Mouse (Mus musculus) lung, embryonic 14.5 days (tissue): ENCODE measurements around the gene Zfp281. TPM values are rescaled to one million over a fixed set of nuclear protein-coding genes. Genes with fewer than 3 reads are reported as not detected.

Source experiments
- ATAC-seq: fragments of 200-750 bp; cut with Nextera tagmentation; 2 replicates; pipeline ENCODE4 v1.8.0; 2017; ENCODE audit warnings: mild to moderate bottlenecking, moderate TSS enrichment, moderate library complexity; ENCODE audit not compliant: insufficient read depth
- DNase-seq: peaks from one replicate; pipeline ENCODE4 v3.0.0-alpha.2; 2015
- H3K27ac ChIP-seq: fragments of 300-500 bp; sonication (generic); 2 replicates; pipeline ENCODE4 v1.5.1; 2014; ENCODE audit warnings: low read depth, mild to moderate bottlenecking, moderate library complexity
- H3K27me3 ChIP-seq: fragments of 300-500 bp; sonication (generic); 2 replicates; pipeline ENCODE4 v1.6.1; 2014; ENCODE audit warnings: low read length, control low read depth; ENCODE audit not compliant: insufficient read depth
- H3K36me3 ChIP-seq: fragments of 300-500 bp; sonication (generic); 2 replicates; pipeline ENCODE4 v1.6.1; 2014; ENCODE audit warnings: control low read depth; ENCODE audit not compliant: insufficient read depth
- H3K4me1 ChIP-seq: fragments of 300-500 bp; sonication (generic); 2 replicates; pipeline ENCODE4 v1.6.1; 2014; ENCODE audit warnings: antibody characterized with exemption, control low read depth; ENCODE audit not compliant: insufficient read depth
- H3K4me2 ChIP-seq: fragments of 300-500 bp; sonication (generic); 2 replicates; pipeline ENCODE4 v1.6.1; 2014; ENCODE audit warnings: mild to moderate bottlenecking
- H3K4me3 ChIP-seq: fragments of 300-500 bp; sonication (generic); 2 replicates; pipeline ENCODE4 v1.5.1; 2014; ENCODE audit warnings: low read depth, low read length
- H3K9ac ChIP-seq: fragments of 300-500 bp; sonication (generic); 2 replicates; pipeline ENCODE4 v1.6.1; 2014
- H3K9me3 ChIP-seq: fragments of 300-500 bp; sonication (generic); 2 replicates; pipeline ENCODE4 v1.6.1; 2016; ENCODE audit warnings: low read depth, low read length, control low read depth
- CTCF ChIP-seq: IDR thresholded peaks from 2 replicates; pipeline ENCODE4 v1.5.1; 2016; ENCODE audit warnings: antibody characterized with exemption, low read depth
- WGBS: fragments of 180-500 bp; shearing (Covaris S2); extraction: QIAGEN DNeasy Blood & Tissue Kit; methylation state at CpG from one replicate; pipeline ENCODE4 v1.1.7; 2014; 5-methylcytosine and 5-hydroxymethylcytosine counted together
- polyA plus RNA-seq: library from polyadenylated mRNA; unstranded; fragments of >200 nt; fragmentation: Nextera tagmentation; extraction: Ambion mirVana; gene quantifications from 2 replicates; pipeline ENCODE4 v1.2.1, GENCODE M21; 2014

The Zfp281 gene
- polyA plus RNA-seq, 1 experiment from 2014 or later, result 26.7 TPM

GRCm38 (mm10) chr1:136642701-136643100 lies 18.0 kb downstream of the Zfp281 start:
- Histone ChIP-seq H3K4me3 (no peak overlapping the region), H3K9me3 (no peaks in the 10 kb centered on the region), H3K36me3 (no peaks in the 10 kb centered on the region), H3K27ac (no peak overlapping the region), H3K27me3 (no peaks in the 10 kb centered on the region), H3K4me1 (no peaks in the 10 kb centered on the region), H3K9ac (no peak overlapping the region), H3K4me2 (no peak overlapping the region)
- DNase-seq, result no peak
- ATAC-seq, result no peak
- 62% methylated on average over 3 of the region's 3 CpGs for WGBS
- TF ChIP-seq CTCF, result no peak

GRCm38 (mm10) chr1:136644486-136644885 lies 19.8 kb downstream of the Zfp281 start:
- no peaks in the 10 kb centered on the region for H3K4me1 ChIP-seq
- no peak for DNase-seq
- no peaks in the 10 kb centered on the region for H3K9me3 ChIP-seq
- TF ChIP-seq CTCF, result no peak
- no peaks in the 10 kb centered on the region for H3K36me3 ChIP-seq
- no peak overlapping the region for H3K27ac ChIP-seq
- H3K9ac ChIP-seq, result no peak overlapping the region
- 54% methylated on average over 4 of the region's 4 CpGs for WGBS
- no peak for ATAC-seq
- no peak overlapping the region for H3K4me2 ChIP-seq
- no peaks in the 10 kb centered on the region for H3K27me3 ChIP-seq
- H3K4me3 ChIP-seq, result no peak overlapping the region

GRCm38 (mm10) chr1:136645849-136646625 lies 21.3 kb downstream of the Zfp281 start:
- 80% methylated on average over 8 of the region's 8 CpGs for WGBS

GRCm38 (mm10) chr1:136652066-136652465 lies 27.4 kb downstream of the Zfp281 start:
- no peaks in the 10 kb centered on the region for H3K27me3 ChIP-seq
- no peak for DNase-seq
- H3K27ac ChIP-seq, result no peak overlapping the region
- TF ChIP-seq CTCF, result no peak
- no peaks in the 10 kb centered on the region for H3K36me3 ChIP-seq
- H3K4me3 ChIP-seq, result no peak overlapping the region
- no peak overlapping the region for H3K9ac ChIP-seq
- H3K4me2 ChIP-seq, result no peak overlapping the region
- no peak for ATAC-seq
- WGBS, result 89% methylated on average over 3 of the region's 3 CpGs
- no peaks in the 10 kb centered on the region for H3K9me3 ChIP-seq
- H3K4me1 ChIP-seq, result peaks cover 4% of the 10 kb centered on the region; the same call in 1 of the 2 replicates

More at GRCm38 (mm10) chr1:136645849-136646625, 21.3 kb downstream of the Zfp281 start:
- ATAC-seq (no peak), DNase-seq (no peak)
- TF ChIP-seq CTCF, result no peak
- H3K27ac ChIP-seq, result no peak overlapping the region
- no peaks in the 10 kb centered on the region for H3K36me3 ChIP-seq
- no peaks in the 10 kb centered on the region for H3K27me3 ChIP-seq
- no peak overlapping the region for H3K4me3 ChIP-seq
- H3K9ac ChIP-seq, result no peak overlapping the region
- no peak overlapping the region for H3K4me2 ChIP-seq
- no peaks in the 10 kb centered on the region for H3K9me3 ChIP-seq
- no peaks in the 10 kb centered on the region for H3K4me1 ChIP-seq

- Histone ChIP-seq H3K36me3 (no peaks in the 10 kb centered on the region), H3K4me1 (peaks cover 4% of the 10 kb centered on the region; the same call in 1 of the 2 replicates), H3K4me3 (no peak overlapping the region), H3K27ac (no peak overlapping the region), H3K4me2 (no peak overlapping the region), H3K9me3 (no peaks in the 10 kb centered on the region), H3K27me3 (no peaks in the 10 kb centered on the region), H3K9ac (no peak overlapping the region)
- DNase-seq (no peak), ATAC-seq (no peak)
- TF ChIP-seq CTCF, result no peak
- WGBS, result 58% methylated on average over 8 of the region's 8 CpGs
These were observed 28.8 kb downstream of the Zfp281 start for GRCm38 (mm10) chr1:136653526-136653925.

- no peak overlapping the region for H3K4me2 ChIP-seq
- H3K36me3 ChIP-seq, result no peaks in the 10 kb centered on the region
- ATAC-seq, result no peak
These were observed 29.7 kb downstream of the Zfp281 start for GRCm38 (mm10) chr1:136654385-136654784.

GRCm38 (mm10) chr1:136656619-136657018 lies 31.9 kb downstream of the Zfp281 start:
- Histone ChIP-seq H3K27ac (no peak overlapping the region), H3K9ac (no peak overlapping the region), H3K4me1 (peaks cover 4% of the 10 kb centered on the region; the same call in 1 of the 2 replicates), H3K27me3 (no peaks in the 10 kb centered on the region), H3K4me3 (no peak overlapping the region), H3K4me2 (no peak overlapping the region), H3K9me3 (no peaks in the 10 kb centered on the region), H3K36me3 (no peaks in the 10 kb centered on the region)
- 58% methylated on average over 7 of the region's 7 CpGs for WGBS
- DNase-seq (peak; percentile 72), ATAC-seq (peak; percentile 44; the same call in 1 of the 2 replicates)
- TF ChIP-seq CTCF, result no peak

More at GRCm38 (mm10) chr1:136654385-136654784, 29.7 kb downstream of the Zfp281 start:
- H3K27ac ChIP-seq, result no peak overlapping the region
- DNase-seq, result no peak
- WGBS, result 36% methylated on average over 11 of the region's 11 CpGs
- H3K27me3 ChIP-seq, result no peaks in the 10 kb centered on the region
- no peak overlapping the region for H3K4me3 ChIP-seq
- TF ChIP-seq CTCF, result no peak
- no peak overlapping the region for H3K9ac ChIP-seq
- no peaks in the 10 kb centered on the region for H3K9me3 ChIP-seq
- peaks cover 4% of the 10 kb centered on the region; the same call in 1 of the 2 replicates for H3K4me1 ChIP-seq
